Mouse (Mus musculus) ES-E14 (cell line): ENCODE measurements around the gene Dbt. TPM values are rescaled to one million over a fixed set of nuclear protein-coding genes. Genes with fewer than 3 reads are reported as not detected.

Experiments
- DNase-seq: peaks from one replicate; pipeline ENCODE4 v3.0.0-alpha.2; 2013; ENCODE audit warnings: low read depth, low spot score
- H3K27ac ChIP-seq: 2 replicates; pipeline ENCODE4 v1.5.1; 2012; ENCODE audit warnings: low read depth, mild to moderate bottlenecking, low read length, moderate library complexity, mixed read lengths; ENCODE audit not compliant: poor library complexity, insufficient read depth, severe bottlenecking
- H3K36me3 ChIP-seq: 2 replicates; pipeline ENCODE4 v1.6.1; 2012; ENCODE audit warnings: mild to moderate bottlenecking, low read length, moderate library complexity, mixed read lengths; ENCODE audit not compliant: control insufficient read depth, poor library complexity, insufficient read depth, severe bottlenecking
- H3K4me1 ChIP-seq, 2 experiments: fragments of 150-350 bp in 1 of 2; sonication (generic) in 1 of 2; 2 replicates each; pipeline ENCODE4 v1.6.1; 2012; ENCODE audit warnings: low read length in 2 of 2, mild to moderate bottlenecking in 1 of 2, mixed read lengths in 1 of 2; ENCODE audit not compliant: control insufficient read depth in 2 of 2, insufficient read depth in 2 of 2, poor library complexity in 1 of 2
- H3K4me3 ChIP-seq, 2 experiments: fragments of 150-350 bp in 1 of 2; sonication (generic) in 1 of 2; 2 replicates each; pipeline ENCODE4 v1.5.1; 2012; ENCODE audit warnings: low read length in 2 of 2, low read depth in 1 of 2, mild to moderate bottlenecking in 1 of 2, mixed read lengths in 1 of 2; ENCODE audit not compliant: insufficient read depth in 1 of 2, poor library complexity in 1 of 2, severe bottlenecking in 1 of 2
- H3K9ac ChIP-seq: 2 replicates; pipeline ENCODE4 v1.6.1; 2012; ENCODE audit warnings: low read depth, mild to moderate bottlenecking, low read length, mixed read lengths; ENCODE audit not compliant: poor library complexity, insufficient read depth, severe bottlenecking
- H3K9me3 ChIP-seq: fragments of 150-350 bp; sonication (generic); 2 replicates; pipeline ENCODE4 v1.6.1; 2012; ENCODE audit warnings: low read depth, mild to moderate bottlenecking, low read length; ENCODE audit not compliant: control insufficient read depth, insufficient read depth
- CHD2 ChIP-seq: IDR thresholded peaks from 2 replicates; pipeline ENCODE4 v1.6.1; 2014; ENCODE audit warnings: mild to moderate bottlenecking, low read depth, low read length, inconsistent platforms
- HCFC1 ChIP-seq: IDR thresholded peaks from 2 replicates; pipeline ENCODE4 v1.6.1; 2012; ENCODE audit warnings: low read length, inconsistent platforms, borderline replicate concordance; ENCODE audit not compliant: insufficient read depth
- MAFK ChIP-seq: IDR thresholded peaks from 2 replicates; pipeline ENCODE4 v1.6.1; 2014; ENCODE audit warnings: mild to moderate bottlenecking, low read depth, low read length, inconsistent platforms; ENCODE audit not compliant: insufficient read depth
- ZC3H11A ChIP-seq: IDR thresholded peaks from 2 replicates; pipeline ENCODE4 v1.6.1; 2012; ENCODE audit warnings: low read depth, mild to moderate bottlenecking, inconsistent platforms, low read length, borderline replicate concordance
- ZNF384 ChIP-seq: IDR thresholded peaks from 2 replicates; pipeline ENCODE4 v1.6.1; 2012; ENCODE audit warnings: low read depth, low read length, inconsistent platforms
- in situ Hi-C, 2 experiments: fragments of 600-800 bp; cut with MboI; formaldehyde crosslinking; loops; one replicate each; pipeline ENCODE4 v1.15.1; 2025; ENCODE audit warnings: low sequenced_read_pairs in 2 of 2, inconsistent platforms in 1 of 2; ENCODE audit not compliant: unreplicated experiment in 2 of 2
- total RNA-seq: library from RNA; depleted of rRNA; stranded (reverse); fragments of 300-350 nt; gene quantifications from 2 replicates; pipeline ENCODE4 v1.2.3, GENCODE M21; 2012; rRNA removed

Gene Dbt
- total RNA-seq: 18.7 and 25.8 TPM in 2 replicates

- H3K27ac ChIP-seq: no peak within 1 kb of the TSS
- DNase-seq: peak; percentile 92
- peak within 1 kb of the TSS; percentile 85 for H3K9ac ChIP-seq
- TF ChIP-seq HCFC1 (peak; percentile 53; the same call in 1 of the 2 replicates), ZNF384 (no peak)
- in situ Hi-C loops: loop anchor here in 1 of 2 experiments (10.0 kb wide), 1 partner anchor 232 kb away; no protein-coding TSS in a partner anchor
- H3K4me1 ChIP-seq: 0 out of 4 replicates have a peak, but pooled peaks cover 0 to 2% of the 10 kb centered on the region in 2 experiments
- H3K4me3 ChIP-seq: peak within 1 kb of the TSS; percentile 72 to 91
- H3K9me3 ChIP-seq: no peaks in the 10 kb centered on the region
- 0 out of 2 replicates have a peak, but pooled peaks cover 3% of the 10 kb centered on the region for H3K36me3 ChIP-seq
These were observed at the start of gene Dbt for GRCm38 (mm10) chr3:116512904-116513716. Dbt (plus strand) TSS chr3:116513070.

- no peak for TF ChIP-seq MAFK
- TF ChIP-seq HCFC1: no peak
- no peak for TF ChIP-seq ZNF384
- no peak for TF ChIP-seq CHD2
- no peak for TF ChIP-seq ZC3H11A
- in situ Hi-C loops: no loop called here
- no peak overlapping the region for H3K27ac ChIP-seq
These were observed 48.6 kb upstream of the Dbt start for GRCm38 (mm10) chr3:116464318-116464717.

GRCm38 (mm10) chr3:116465709-116466108 lies 47.2 kb upstream of the Dbt start:
- Histone ChIP-seq H3K9ac (no peak overlapping the region), H3K4me3 (no peak overlapping the region), H3K27ac (no peak overlapping the region), H3K4me1 (no peaks in the 10 kb centered on the region), H3K36me3 (no peaks in the 10 kb centered on the region), H3K9me3 (no peaks in the 10 kb centered on the region)
- DNase-seq: no peak
- TF ChIP-seq MAFK (no peak), ZNF384 (no peak), HCFC1 (no peak), ZC3H11A (no peak), CHD2 (no peak)
- in situ Hi-C loops: no loop called here

More at GRCm38 (mm10) chr3:116464318-116464717, 48.6 kb upstream of the Dbt start:
- no peaks in the 10 kb centered on the region for H3K36me3 ChIP-seq
- DNase-seq: no peak
- no peaks in the 10 kb centered on the region for H3K4me1 ChIP-seq
- no peak overlapping the region for H3K9ac ChIP-seq
- no peaks in the 10 kb centered on the region for H3K9me3 ChIP-seq
- H3K4me3 ChIP-seq: no peak overlapping the region

- no peak for DNase-seq
- Histone ChIP-seq H3K36me3 (no peaks in the 10 kb centered on the region), H3K4me3 (no peak overlapping the region), H3K4me1 (no peaks in the 10 kb centered on the region), H3K9ac (no peak overlapping the region), H3K27ac (no peak overlapping the region), H3K9me3 (no peaks in the 10 kb centered on the region)
- in situ Hi-C loops: no loop called here
- TF ChIP-seq ZNF384: no peak
- TF ChIP-seq ZC3H11A: no peak
- no peak for TF ChIP-seq HCFC1
- no peak for TF ChIP-seq CHD2
- TF ChIP-seq MAFK: no peak
These were observed 38.3 kb upstream of the Dbt start for GRCm38 (mm10) chr3:116474602-116475001.
